Mouse (Mus musculus) brain, embryonic 14.5 days (tissue): ENCODE data around the gene Ppp1r12a.

Source experiments
- CTCF ChIP-seq: fragments of 200-500 bp; IDR thresholded peaks from 2 replicates; pipeline ENCODE4 v1.5.1; 2012; ENCODE audit warnings: inconsistent platforms, mild to moderate bottlenecking, moderate library complexity, borderline replicate concordance; ENCODE audit not compliant: insufficient read depth, insufficient read length; ENCODE audit errors: extremely low read depth
- POLR2A ChIP-seq: fragments of 200-500 bp; IDR thresholded peaks from 2 replicates; pipeline ENCODE4 v1.6.1; 2012; ENCODE audit warnings: mild to moderate bottlenecking, inconsistent platforms, borderline replicate concordance; ENCODE audit not compliant: poor library complexity, insufficient read depth, insufficient read length, severe bottlenecking; ENCODE audit errors: extremely low read depth

DNA sequence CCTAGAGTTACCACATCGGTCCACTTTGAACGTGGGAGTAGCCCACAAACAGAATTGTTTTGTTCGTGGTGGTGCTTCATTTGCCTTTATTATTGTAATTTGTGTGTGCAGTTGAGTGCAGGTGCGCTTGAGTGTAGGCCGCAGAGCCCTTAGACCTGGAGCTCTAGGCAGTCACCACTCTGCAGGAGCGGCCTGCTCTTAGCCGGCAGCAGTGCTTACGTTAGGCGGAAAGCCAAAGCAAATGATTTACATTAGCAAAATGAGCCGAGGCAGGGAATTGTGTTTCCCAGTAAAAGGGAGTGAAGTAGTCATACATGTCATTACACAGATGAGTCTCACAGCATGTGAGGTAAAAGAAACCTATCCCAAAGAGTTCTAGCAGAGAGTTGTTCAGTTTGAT, 77.1 kb downstream of the Ppp1r12a start:
- TF ChIP-seq CTCF (no peak), POLR2A (no peak)
